Mouse (Mus musculus) heart, adult 2 months (tissue): ENCODE measurements around the gene Kazn.

Experiments used
- CTCF ChIP-seq: fragments of 200-600 bp; IDR thresholded peaks from 2 replicates; pipeline ENCODE4 v1.8.1; 2022; ENCODE audit warnings: antibody characterized with exemption, mild to moderate bottlenecking, moderate library complexity
- EP300 ChIP-seq: fragments of 200-500 bp; IDR thresholded peaks from 2 replicates; pipeline ENCODE4 v1.6.1; 2011; ENCODE audit warnings: low read depth, low read length, control low read depth; ENCODE audit not compliant: insufficient read depth
- POLR2A ChIP-seq: fragments of 200-500 bp; IDR thresholded peaks from 2 replicates; pipeline ENCODE4 v1.6.1; 2011; ENCODE audit warnings: mild to moderate bottlenecking, low read depth, low read length, control low read depth; ENCODE audit not compliant: insufficient read depth

DNA sequence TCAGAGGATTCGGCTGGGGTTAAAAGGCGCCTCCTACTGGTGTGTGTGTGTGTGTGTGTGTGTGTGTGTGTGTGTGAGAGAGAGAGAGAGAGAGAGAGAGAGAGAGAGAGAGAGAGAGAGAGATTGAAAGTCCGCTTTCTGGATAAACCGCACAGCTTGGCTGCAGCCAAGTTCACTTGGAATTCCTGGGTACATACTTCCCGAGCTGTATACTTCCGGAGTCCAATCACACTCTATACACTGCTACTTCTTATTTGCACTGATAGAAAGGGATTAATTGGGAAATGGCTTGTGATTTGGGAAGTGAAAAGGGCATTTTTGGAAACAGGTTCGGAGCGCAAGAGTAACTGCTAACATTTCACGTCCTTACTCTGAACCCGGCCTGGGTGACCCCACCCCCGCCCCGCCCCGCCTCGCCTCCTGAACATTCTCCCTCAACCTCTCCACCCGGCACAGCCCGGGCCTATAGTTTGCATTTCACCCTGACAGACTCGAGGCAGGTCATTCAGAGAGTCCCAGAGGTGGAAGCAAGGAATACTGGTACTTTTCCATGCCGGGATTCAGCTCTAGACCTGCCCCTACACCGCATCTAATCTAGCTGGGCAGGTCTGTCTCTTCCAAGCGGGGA, 154.2 kb downstream of the Kazn start:
- TF ChIP-seq CTCF (no peak), EP300 (no peak), POLR2A (no peak)
